Mouse (Mus musculus): ENCODE measurements around the gene Ttbk2.

GRCm38 (mm10) chr2:120866561-120866960, 16.2 kb upstream of the Ttbk2 start:
- TF ChIP-seq GATA1 (IDR thresholded peaks at IDR 0.05; ENCODE audit: borderline replicate concordance, low read length) = no peak
- no peak for TF ChIP-seq FLI1 (IDR thresholded peaks at IDR 0.05; ENCODE audit: low read length)
